Mouse (Mus musculus) liver, embryonic 15.5 days (tissue): ENCODE results near the gene Emp1. TPM values are rescaled to one million over a fixed set of nuclear protein-coding genes. Genes with fewer than 3 reads are reported as not detected.

ENCODE experiments used
- ATAC-seq: fragments of 200-750 bp; cut with Nextera tagmentation; 2 replicates; pipeline ENCODE4 v1.8.0; 2017; ENCODE audit warnings: moderate number of reproducible peaks, mild to moderate bottlenecking, moderate library complexity; ENCODE audit not compliant: insufficient read depth
- H3K27ac ChIP-seq: fragments of 300-500 bp; sonication (generic); replicated peaks from 2 replicates; pipeline ENCODE4 v1.5.1; 2015; ENCODE audit warnings: mild to moderate bottlenecking, inconsistent platforms
- H3K27me3 ChIP-seq: fragments of 300-500 bp; sonication (generic); 2 replicates; pipeline ENCODE4 v1.6.1; 2015; ENCODE audit warnings: mild to moderate bottlenecking, inconsistent platforms
- H3K36me3 ChIP-seq: fragments of 300-500 bp; sonication (generic); replicated peaks from 2 replicates; pipeline ENCODE4 v1.6.1; 2015; ENCODE audit warnings: moderate library complexity, mild to moderate bottlenecking, inconsistent platforms
- H3K4me1 ChIP-seq: fragments of 300-500 bp; sonication (generic); replicated peaks from 2 replicates; pipeline ENCODE4 v1.6.1; 2015; ENCODE audit warnings: inconsistent platforms
- H3K4me2 ChIP-seq: fragments of 300-500 bp; sonication (generic); 2 replicates; pipeline ENCODE4 v1.6.1; 2015; ENCODE audit warnings: moderate library complexity, mild to moderate bottlenecking, inconsistent platforms
- H3K4me3 ChIP-seq: fragments of 300-500 bp; sonication (generic); replicated peaks from 2 replicates; pipeline ENCODE4 v1.5.1; 2015; ENCODE audit warnings: mild to moderate bottlenecking, inconsistent platforms
- H3K9ac ChIP-seq: fragments of 300-500 bp; sonication (generic); 2 replicates; pipeline ENCODE4 v1.6.1; 2015; ENCODE audit warnings: moderate library complexity, mild to moderate bottlenecking, inconsistent platforms
- H3K9me3 ChIP-seq: fragments of 300-500 bp; sonication (generic); replicated peaks from 2 replicates; pipeline ENCODE4 v1.6.1; 2016; ENCODE audit warnings: inconsistent platforms
- WGBS: fragments of 180-500 bp; shearing (Covaris S2); methylation state at CpG from one replicate; pipeline ENCODE4 v1.1.7; 2015; ENCODE audit warnings: mixed read lengths; ENCODE audit not compliant: insufficient replicate concordance; 5-methylcytosine and 5-hydroxymethylcytosine counted together
- polyA plus RNA-seq: library from polyadenylated mRNA; unstranded; fragments of >200 nt; fragmentation: Nextera tagmentation; extraction: Ambion mirVana; gene quantifications from 2 replicates; pipeline ENCODE4 v1.2.1, GENCODE M21; 2015

The Emp1 gene
- polyA plus RNA-seq, 1 experiment from 2014 or later, result 2.5 TPM

DNA sequence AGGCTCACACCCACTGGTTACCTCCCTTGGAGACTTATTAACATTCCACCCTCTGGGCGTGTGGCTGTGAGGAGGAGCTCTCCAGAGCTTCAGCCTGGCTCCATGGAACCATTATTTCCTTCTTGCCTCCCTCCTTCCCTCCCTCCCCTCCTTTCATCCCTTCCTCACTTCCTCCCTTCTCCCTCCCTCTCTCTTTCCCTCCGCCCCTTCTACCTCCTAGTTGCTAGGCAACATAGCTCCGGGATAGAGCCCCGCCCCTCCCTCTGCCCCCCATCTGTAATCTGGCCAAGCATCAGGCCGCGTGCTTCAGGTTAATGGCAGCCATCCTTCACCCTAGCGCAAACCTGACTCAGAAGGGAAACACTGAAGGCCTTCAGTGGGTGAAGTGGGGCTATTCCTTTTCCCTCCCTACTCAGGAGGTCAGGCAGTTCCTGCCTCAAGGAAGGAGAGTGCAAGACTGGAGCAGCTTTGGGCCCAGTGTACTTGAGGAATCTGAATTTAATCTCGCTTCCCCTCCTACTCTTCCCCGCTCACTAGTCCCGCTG lies 29.5 kb upstream of the Emp1 start:
- Histone ChIP-seq H3K4me2 (no peak overlapping the region), H3K4me1 (0 out of 2 replicates have a peak, but pooled peaks cover 8% of the 10 kb centered on the region), H3K36me3 (no peaks in the 10 kb centered on the region), H3K9ac (no peak overlapping the region), H3K27ac (no peak overlapping the region), H3K4me3 (no peak overlapping the region), H3K27me3 (no peaks in the 10 kb centered on the region), H3K9me3 (no peaks in the 10 kb centered on the region)
- 36% methylated on average over 10 of the region's 10 CpGs for WGBS
- ATAC-seq, result no peak

DNA sequence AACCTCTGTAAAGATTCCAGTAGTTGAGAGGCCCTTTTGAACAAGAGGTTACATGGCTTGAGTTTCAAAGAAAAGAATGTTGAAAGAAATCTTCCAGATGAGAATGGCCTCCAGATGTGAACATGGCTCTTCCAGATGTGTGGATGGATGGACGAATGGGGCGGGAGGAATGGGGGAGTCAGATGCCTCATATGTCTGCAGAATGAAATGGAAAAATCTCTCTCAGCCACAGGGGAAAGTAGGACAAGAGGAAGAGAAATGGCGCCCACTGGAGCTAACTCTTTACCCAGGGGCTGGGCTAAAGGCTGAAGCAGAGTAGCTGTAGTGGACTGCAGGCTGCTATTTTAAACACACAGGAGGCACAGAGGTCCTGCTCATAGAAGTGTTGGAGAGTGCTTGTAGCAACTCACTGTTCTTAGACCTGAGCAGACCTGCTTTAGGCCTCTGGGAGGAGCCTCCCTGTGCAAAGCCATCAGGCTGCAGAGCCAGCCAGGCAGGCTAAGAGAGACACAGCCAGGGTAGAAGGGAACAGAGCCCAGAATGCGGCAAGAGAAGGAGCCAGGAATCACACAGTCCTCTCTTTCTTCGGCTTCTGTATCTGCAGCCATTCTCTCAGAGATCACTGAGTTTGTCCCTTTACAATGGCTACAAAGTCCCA lies 28.2 kb upstream of the Emp1 start:
- H3K4me1 ChIP-seq, result 0 out of 2 replicates have a peak, but pooled peaks cover 8% of the 10 kb centered on the region
- H3K27me3 ChIP-seq, result no peaks in the 10 kb centered on the region
- H3K4me2 ChIP-seq, result no peak overlapping the region
- H3K36me3 ChIP-seq, result no peaks in the 10 kb centered on the region
- 61% methylated on average over 5 of the region's 5 CpGs for whole genome bisulfite sequencing
- H3K9ac ChIP-seq, result no peak overlapping the region
- ATAC-seq, result no peak
- H3K27ac ChIP-seq, result no peak overlapping the region
- no peaks in the 10 kb centered on the region for H3K9me3 ChIP-seq
- H3K4me3 ChIP-seq, result no peak overlapping the region

DNA sequence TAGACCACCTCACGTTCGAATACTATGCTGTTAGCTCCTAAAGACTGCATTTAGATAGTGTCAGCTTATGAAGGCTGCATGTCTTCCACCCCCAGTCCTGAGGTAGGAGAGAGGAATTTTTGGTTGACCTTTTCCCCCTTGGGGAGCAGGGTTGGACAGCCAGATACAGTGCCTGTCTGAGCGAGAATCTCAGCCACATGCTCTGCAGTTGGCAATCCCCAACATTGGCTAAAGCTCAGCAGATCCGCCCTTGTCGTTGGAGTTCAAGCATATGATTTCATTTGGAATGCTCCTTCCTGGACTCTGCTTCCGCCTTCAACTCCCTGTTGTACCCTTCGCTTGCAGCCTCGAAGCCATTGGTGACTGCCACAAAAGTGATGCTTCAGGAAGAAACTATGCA lies 26.0 kb upstream of the Emp1 start:
- WGBS, result 67% methylated on average over 8 of the region's 8 CpGs
- Histone ChIP-seq H3K4me3 (no peak overlapping the region), H3K9ac (no peak overlapping the region), H3K27ac (no peak overlapping the region), H3K4me2 (no peak overlapping the region), H3K4me1 (0 out of 2 replicates have a peak, but pooled peaks cover 18% of the 10 kb centered on the region), H3K27me3 (no peaks in the 10 kb centered on the region), H3K36me3 (no peaks in the 10 kb centered on the region), H3K9me3 (no peaks in the 10 kb centered on the region)
- no peak for ATAC-seq

DNA sequence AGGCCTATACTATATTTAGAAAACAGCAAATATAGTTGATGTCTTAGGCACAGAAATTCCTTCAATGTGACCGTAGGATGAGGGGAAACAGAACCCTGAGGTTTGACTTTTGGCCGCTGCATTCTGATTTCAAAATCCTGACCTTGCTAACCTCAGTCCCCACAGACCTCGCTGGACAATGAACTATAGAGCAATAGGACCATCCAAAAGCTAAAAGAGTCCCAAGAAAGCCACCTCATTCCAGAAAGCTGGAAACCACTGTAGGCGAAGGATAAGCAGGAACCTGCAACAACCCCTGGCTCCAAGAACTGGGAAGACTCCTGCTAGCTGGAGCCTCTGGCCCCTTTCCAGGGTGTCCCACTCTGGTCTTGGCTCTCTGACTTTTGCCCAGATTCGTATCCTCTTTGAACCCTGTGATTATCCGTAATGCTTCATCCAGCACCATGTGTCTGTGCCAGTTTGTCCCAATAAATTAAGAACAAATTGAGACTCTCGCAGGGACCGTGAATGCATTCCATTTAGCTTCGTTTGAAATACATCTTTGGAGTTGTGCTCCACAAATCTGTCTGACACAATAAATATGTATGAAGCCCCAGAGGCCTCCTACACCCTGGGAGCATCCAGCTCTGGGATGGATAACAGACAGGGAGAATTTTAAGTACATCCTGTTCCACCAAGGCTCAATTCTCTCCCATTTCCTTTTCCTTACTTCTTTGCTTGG lies 21.8 kb upstream of the Emp1 start:
- H3K4me2 ChIP-seq, result no peak overlapping the region
- no peak overlapping the region for H3K9ac ChIP-seq
- no peaks in the 10 kb centered on the region for H3K27me3 ChIP-seq
- 0 out of 2 replicates have a peak, but pooled peaks cover 12% of the 10 kb centered on the region for H3K4me1 ChIP-seq
- H3K9me3 ChIP-seq, result no peaks in the 10 kb centered on the region
- H3K36me3 ChIP-seq, result no peaks in the 10 kb centered on the region
- H3K27ac ChIP-seq, result peak overlapping the region; percentile 45; the same call in 1 of the 2 replicates
- ATAC-seq, result peak; percentile 53; the same call in 1 of the 2 replicates
- no peak overlapping the region for H3K4me3 ChIP-seq
- WGBS, result 35% methylated on average over 9 of the region's 9 CpGs

DNA sequence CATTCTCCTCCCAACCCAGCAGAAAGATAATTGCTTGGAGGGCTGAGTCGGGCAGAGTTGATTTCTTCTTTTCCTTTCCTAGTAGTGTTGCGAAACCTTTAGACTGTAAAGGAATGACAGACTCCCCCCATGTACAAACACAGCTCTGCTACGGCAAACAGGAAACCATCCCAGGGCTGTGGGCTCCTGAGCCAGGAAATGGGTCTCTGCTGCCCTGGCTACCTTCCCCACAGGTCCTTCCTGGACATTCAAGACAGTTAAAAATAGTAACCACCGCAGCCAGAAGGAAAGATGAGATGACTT lies 21.3 kb upstream of the Emp1 start:
- Histone ChIP-seq H3K9me3 (no peaks in the 10 kb centered on the region), H3K9ac (no peak overlapping the region), H3K4me3 (no peak overlapping the region), H3K4me1 (0 out of 2 replicates have a peak, but pooled peaks cover 12% of the 10 kb centered on the region), H3K27me3 (no peaks in the 10 kb centered on the region), H3K27ac (0 out of 2 replicates have a peak overlapping the region, but pooled peaks have one; percentile 24), H3K36me3 (no peaks in the 10 kb centered on the region), H3K4me2 (no peak overlapping the region)
- ATAC-seq, result peak; percentile 42; the same call in 1 of the 2 replicates
- WGBS, result 6% methylated on average over 4 of the region's 4 CpGs

DNA sequence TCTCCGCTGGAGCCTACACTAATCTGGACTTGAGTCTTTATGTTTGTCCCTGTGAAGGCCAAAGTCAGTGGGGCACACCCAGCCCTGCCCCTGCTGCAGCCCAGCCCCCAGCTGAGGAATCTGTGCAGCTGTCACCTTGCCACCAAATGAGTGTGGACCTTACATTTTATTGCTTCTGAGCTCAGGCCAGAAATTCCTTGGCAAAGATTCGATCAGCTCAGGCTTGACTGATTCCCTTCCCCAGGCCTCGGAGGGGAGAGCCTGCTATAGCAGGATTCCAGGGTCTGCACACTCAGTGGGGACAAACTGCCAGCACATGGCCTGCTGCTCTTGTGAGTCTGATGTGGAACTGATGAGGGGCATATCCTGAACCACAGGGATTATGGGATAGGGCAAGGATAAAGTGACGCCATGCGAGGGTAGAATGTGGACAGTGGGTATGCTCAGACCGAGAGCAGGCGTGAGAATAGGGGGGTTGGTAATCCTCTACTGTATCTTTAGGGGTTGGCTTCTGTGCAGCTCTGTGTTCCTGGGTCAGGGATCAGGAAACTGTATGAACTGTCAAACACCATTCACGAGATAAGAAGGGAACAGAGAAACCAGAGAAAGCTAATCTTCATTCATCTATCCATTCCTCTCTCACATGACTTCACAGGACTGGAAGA lies 10.6 kb upstream of the Emp1 start:
- Histone ChIP-seq H3K27me3 (no peaks in the 10 kb centered on the region), H3K9me3 (no peaks in the 10 kb centered on the region), H3K27ac (no peak overlapping the region), H3K4me3 (no peak overlapping the region), H3K4me2 (no peak overlapping the region), H3K4me1 (no peaks in the 10 kb centered on the region), H3K9ac (no peak overlapping the region), H3K36me3 (no peaks in the 10 kb centered on the region)
- no peak for ATAC-seq
- 58% methylated on average over 8 of the region's 8 CpGs for WGBS

DNA sequence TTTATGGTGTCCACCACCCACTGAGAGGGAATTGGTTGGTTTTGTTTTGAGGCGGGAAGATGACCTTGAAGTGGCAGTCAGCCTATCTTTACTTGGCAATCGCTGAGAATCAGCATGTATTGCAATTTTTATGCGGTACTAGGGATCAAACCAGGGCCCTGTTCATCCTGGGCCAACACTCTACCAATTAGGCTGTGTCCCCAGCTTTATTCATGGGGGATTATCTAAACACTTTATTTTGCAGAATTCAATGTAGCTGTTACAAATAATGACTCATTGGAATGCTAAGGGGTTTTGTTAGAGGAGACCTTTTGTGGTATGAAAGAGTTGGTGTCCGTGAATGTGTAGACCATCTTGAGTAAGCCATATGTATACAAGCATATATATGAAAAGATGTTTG lies 9.8 kb upstream of the Emp1 start:
- no peak overlapping the region for H3K4me3 ChIP-seq
- no peak overlapping the region for H3K4me2 ChIP-seq
- no peak for ATAC-seq
- H3K27me3 ChIP-seq, result no peaks in the 10 kb centered on the region
- H3K36me3 ChIP-seq, result no peaks in the 10 kb centered on the region
- H3K27ac ChIP-seq, result no peak overlapping the region
- H3K9me3 ChIP-seq, result no peaks in the 10 kb centered on the region
- WGBS, result 59% methylated on average over 4 of the region's 4 CpGs
- H3K4me1 ChIP-seq, result no peaks in the 10 kb centered on the region
- no peak overlapping the region for H3K9ac ChIP-seq

DNA sequence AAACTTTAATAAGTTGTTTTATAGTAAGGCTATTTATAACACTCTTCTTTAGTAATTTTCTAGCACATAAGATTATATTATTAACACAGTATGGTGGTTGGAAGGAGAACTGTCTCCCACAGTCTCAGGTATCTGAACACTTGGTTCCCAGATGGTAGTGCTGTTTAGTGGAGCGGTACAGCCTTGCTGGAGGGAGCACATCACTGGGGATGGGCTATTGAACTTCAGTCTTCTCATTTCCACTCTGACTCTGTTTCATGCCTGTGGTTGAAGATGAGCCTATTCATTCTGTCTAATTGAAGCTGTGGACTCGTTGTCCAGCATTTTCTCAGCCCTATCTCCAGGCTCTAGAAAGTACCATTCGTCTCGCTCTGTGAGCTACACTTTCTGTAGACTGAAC lies 7.4 kb upstream of the Emp1 start:
- Histone ChIP-seq H3K27me3 (no peaks in the 10 kb centered on the region), H3K9me3 (no peaks in the 10 kb centered on the region), H3K4me1 (no peaks in the 10 kb centered on the region), H3K9ac (no peak overlapping the region), H3K36me3 (no peaks in the 10 kb centered on the region), H3K4me3 (no peak overlapping the region), H3K27ac (no peak overlapping the region), H3K4me2 (no peak overlapping the region)
- ATAC-seq, result no peak
- 66% methylated on average over 4 of the region's 4 CpGs for WGBS

DNA sequence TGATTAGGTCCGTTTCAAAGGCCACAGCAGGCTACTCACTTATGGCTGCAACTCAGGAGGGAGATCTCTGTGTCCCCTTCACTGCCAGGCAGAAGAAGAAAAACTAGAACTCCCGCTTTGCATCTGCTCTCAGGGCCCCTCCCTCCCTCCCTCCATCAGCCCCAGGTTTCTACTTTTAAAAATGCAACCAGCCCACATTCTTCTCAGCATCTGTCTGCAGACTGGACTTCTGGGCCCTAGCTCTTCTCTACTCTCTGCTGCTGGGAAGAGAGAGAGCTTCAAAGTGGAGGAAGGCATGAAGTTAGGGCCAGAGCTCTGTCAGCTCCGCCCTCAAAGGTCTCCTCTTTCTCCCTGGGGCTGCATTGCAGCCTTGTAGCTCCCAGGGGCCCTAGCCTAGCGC lies 2.0 kb upstream of the Emp1 start:
- no peaks in the 10 kb centered on the region for H3K27me3 ChIP-seq
- 0 out of 2 replicates have a peak, but pooled peaks cover 5% of the 10 kb centered on the region for H3K4me1 ChIP-seq
- no peak overlapping the region for H3K9ac ChIP-seq
- 41% methylated on average over 4 of the region's 4 CpGs for WGBS
- H3K9me3 ChIP-seq, result no peaks in the 10 kb centered on the region
- H3K27ac ChIP-seq, result no peak overlapping the region
- no peaks in the 10 kb centered on the region for H3K36me3 ChIP-seq
- no peak overlapping the region for H3K4me3 ChIP-seq
- no peak overlapping the region for H3K4me2 ChIP-seq
- ATAC-seq, result no peak

DNA sequence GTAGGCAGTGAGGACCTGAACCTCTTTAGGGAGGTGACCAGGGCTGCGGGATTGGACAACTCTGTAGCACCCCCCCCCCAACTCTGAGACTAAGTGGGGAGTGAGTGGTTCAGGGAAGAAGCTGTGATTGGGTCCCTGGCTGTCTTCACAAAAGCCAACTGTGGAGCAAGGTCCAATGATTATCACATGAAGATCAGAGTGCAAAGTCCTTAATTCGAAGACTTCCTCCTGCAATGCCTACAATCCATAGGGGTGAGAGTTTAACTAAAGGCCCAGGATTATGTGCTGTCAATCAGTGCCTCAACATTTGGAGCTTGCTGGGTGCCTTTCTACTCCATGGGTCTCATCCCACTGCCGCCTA lies 267 bp upstream of the Emp1 start:
- Histone ChIP-seq H3K27ac (no peak overlapping the region), H3K4me1 (0 out of 2 replicates have a peak, but pooled peaks cover 5% of the 10 kb centered on the region), H3K27me3 (no peaks in the 10 kb centered on the region), H3K36me3 (no peaks in the 10 kb centered on the region), H3K9me3 (no peaks in the 10 kb centered on the region), H3K9ac (no peak overlapping the region), H3K4me3 (no peak overlapping the region), H3K4me2 (no peak overlapping the region)
- WGBS, result 47% methylated on average over 3 of the region's 3 CpGs
- ATAC-seq, result no peak
